Mouse (Mus musculus) spleen, adult 2 months (tissue): ENCODE results near the gene Gm9999.

ENCODE experiments used
- CTCF ChIP-seq: fragments of 200-500 bp; IDR thresholded peaks from 2 replicates; pipeline ENCODE4 v1.5.1; 2011; ENCODE audit warnings: mild to moderate bottlenecking, inconsistent platforms; ENCODE audit not compliant: insufficient read depth, insufficient read length, insufficient replicate concordance; ENCODE audit errors: extremely low read depth
- POLR2A ChIP-seq: fragments of 200-500 bp; IDR thresholded peaks from 2 replicates; pipeline ENCODE4 v1.6.1; 2011; ENCODE audit warnings: low read depth, low read length, inconsistent platforms

DNA sequence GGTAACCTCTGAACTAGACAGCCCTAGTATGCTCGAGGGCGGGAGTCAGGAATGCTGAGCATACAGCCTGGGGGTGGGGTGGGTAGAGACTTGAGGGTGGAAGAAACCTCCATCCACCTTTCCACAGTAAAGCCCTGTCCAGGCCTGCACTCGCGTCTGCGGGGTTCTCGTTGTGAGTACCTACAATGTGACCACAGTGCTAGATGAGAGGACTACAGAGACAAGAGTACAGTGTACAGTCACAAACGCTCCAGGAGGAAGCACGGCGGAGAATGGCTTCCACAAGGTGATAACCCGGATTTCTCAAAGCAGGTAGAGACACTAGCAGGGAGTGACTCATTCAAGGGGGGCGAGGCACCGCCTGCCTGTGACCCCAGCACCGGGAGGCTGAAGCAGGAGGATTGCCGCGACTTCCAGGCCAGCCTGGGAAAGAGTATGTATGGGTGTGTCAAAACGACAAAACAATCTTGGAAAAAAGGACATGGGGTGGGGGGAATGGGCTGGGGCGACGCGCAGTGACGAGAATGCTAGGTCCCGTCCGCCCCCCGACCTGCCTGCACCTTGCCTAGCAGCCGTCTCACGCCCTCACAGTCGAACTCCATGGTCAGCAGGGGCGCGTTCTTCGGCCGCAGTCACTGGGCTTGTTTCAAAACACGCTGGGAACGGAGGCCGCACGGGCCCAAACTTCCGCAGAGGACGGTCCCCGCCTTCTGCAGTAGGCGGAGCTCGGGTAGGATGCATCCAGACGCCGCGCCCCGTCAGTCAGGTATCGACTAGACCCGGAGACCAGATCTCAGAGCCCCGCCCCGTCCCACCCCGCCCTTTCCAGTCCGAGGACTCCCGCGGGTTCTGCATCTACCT lies 25.3 kb upstream of the Gm9999 start, which contains the start of gene Uevld:
- TF ChIP-seq POLR2A = no peak
- TF ChIP-seq CTCF = no peak
